Mouse (Mus musculus) CH12.LX (cell line): ENCODE measurements at regions not wholly inside any gene's neighbourhood (a gene's known extent, or its start where the extent isn't known, plus 50 kb on each side); places are given as distances from the start of the nearest gene placed in this dataset.
A peak's percentile ranks its signal among the peaks of the same experiment; 100 is the strongest.

ENCODE experiments used
- DNase-seq: peaks from one replicate; pipeline ENCODE4 v3.0.0-alpha.2; 2013; ENCODE audit errors: extremely low read depth
- H3K27ac ChIP-seq: 2 replicates; pipeline ENCODE4 v1.5.1; 2012; ENCODE audit warnings: low read depth, mild to moderate bottlenecking, control low read depth, moderate library complexity; ENCODE audit not compliant: insufficient read depth
- H3K27me3 ChIP-seq: replicated peaks from 2 replicates; pipeline ENCODE3; 2012; ENCODE audit warnings: inconsistent platforms
- H3K36me3 ChIP-seq, 2 experiments: replicated peaks in 1 of 2; 2 replicates each; pipeline versions ENCODE3 to v1.6.1; 2012; ENCODE audit warnings: inconsistent platforms in 1 of 2, low read length in 1 of 2, mild to moderate bottlenecking in 1 of 2, mixed read lengths in 1 of 2, moderate library complexity in 1 of 2; ENCODE audit not compliant: control insufficient read depth in 1 of 2, insufficient read depth in 1 of 2
- H3K4me1 ChIP-seq, 2 experiments: 2 replicates each; pipeline ENCODE4 v1.6.1; 2012; ENCODE audit warnings: inconsistent platforms in 1 of 2, moderate library complexity in 1 of 2; ENCODE audit not compliant: insufficient read depth in 2 of 2, control insufficient read depth in 1 of 2
- H3K4me2 ChIP-seq: 2 replicates; pipeline ENCODE4 v1.6.1; 2012; ENCODE audit warnings: low read depth, mild to moderate bottlenecking, control low read depth; ENCODE audit not compliant: poor library complexity, insufficient read depth, severe bottlenecking
- H3K4me3 ChIP-seq, 3 experiments: fragments of 150-350 bp in 1 of 3; sonication (generic) in 1 of 3; replicated peaks in 1 of 3; 2 replicates each; pipeline versions ENCODE3 to v1.5.1; 2011 to 2012; ENCODE audit warnings: low read depth in 2 of 3, low read length in 2 of 3, mild to moderate bottlenecking in 2 of 3, moderate library complexity in 2 of 3, control low read depth in 1 of 3, improper control_type of control experiment in 1 of 3, inconsistent platforms in 1 of 3, mixed read lengths in 1 of 3; ENCODE audit not compliant: poor library complexity in 1 of 3
- H3K79me2 ChIP-seq: replicated peaks from 2 replicates; pipeline ENCODE4 v1.6.1; 2012; ENCODE audit warnings: mild to moderate bottlenecking, moderate library complexity; ENCODE audit not compliant: control insufficient read depth, poor library complexity, insufficient read depth, severe bottlenecking; ENCODE audit errors: extremely low read depth
- H3K9ac ChIP-seq: 2 replicates; pipeline ENCODE4 v1.6.1; 2012; ENCODE audit warnings: low read depth, mild to moderate bottlenecking, control low read depth, moderate library complexity; ENCODE audit not compliant: insufficient read depth
- H3K9me3 ChIP-seq: replicated peaks from 2 replicates; pipeline ENCODE3; 2012; ENCODE audit warnings: low read length, inconsistent platforms, mixed read lengths
- BHLHE40 ChIP-seq: IDR thresholded peaks from 2 replicates; pipeline ENCODE4 v1.6.1; 2011; ENCODE audit warnings: mild to moderate bottlenecking, low read depth, low read length, improper control_type of control experiment
- CHD1 ChIP-seq: IDR thresholded peaks from 2 replicates; pipeline ENCODE4 v1.6.1; 2012; ENCODE audit warnings: low read depth, low read length, improper control_type of control experiment, inconsistent platforms
- CHD2 ChIP-seq: IDR thresholded peaks from 2 replicates; pipeline ENCODE4 v1.6.1; 2011; ENCODE audit warnings: low read length, improper control_type of control experiment
- EP300 ChIP-seq: IDR thresholded peaks from 2 replicates; pipeline ENCODE4 v1.6.1; 2011; ENCODE audit warnings: low read length, improper control_type of control experiment
- ETS1 ChIP-seq: conservative IDR thresholded peaks from 2 replicates; pipeline ENCODE4 v1.6.1; 2012; ENCODE audit warnings: low read depth, mild to moderate bottlenecking, inconsistent platforms, low read length, improper control_type of control experiment, moderate library complexity
- GABPA ChIP-seq: IDR thresholded peaks from 2 replicates; pipeline ENCODE4 v1.6.1; 2012; ENCODE audit warnings: low read depth, low read length, improper control_type of control experiment, inconsistent platforms; ENCODE audit not compliant: insufficient replicate concordance
- HCFC1 ChIP-seq: IDR thresholded peaks from 2 replicates; pipeline ENCODE4 v1.6.1; 2012; ENCODE audit warnings: low read depth, mild to moderate bottlenecking, inconsistent platforms, low read length, improper control_type of control experiment
- IRF4 ChIP-seq: IDR thresholded peaks from 2 replicates; pipeline ENCODE4 v1.6.1; 2014; ENCODE audit warnings: low read depth, mild to moderate bottlenecking, inconsistent platforms, low read length, improper control_type of control experiment
- MAFK ChIP-seq: IDR thresholded peaks from 2 replicates; pipeline ENCODE4 v1.6.1; 2011; ENCODE audit warnings: low read length, improper control_type of control experiment; ENCODE audit not compliant: insufficient replicate concordance
- MXI1 ChIP-seq: IDR thresholded peaks from 2 replicates; pipeline ENCODE4 v1.6.1; 2011; ENCODE audit warnings: mild to moderate bottlenecking, low read depth, low read length, improper control_type of control experiment
- MYC ChIP-seq: IDR thresholded peaks from 2 replicates; pipeline ENCODE4 v1.6.1; 2011; ENCODE audit warnings: low read depth, mild to moderate bottlenecking, improper control_type of control experiment, low read length
- NELFE ChIP-seq: IDR thresholded peaks from 2 replicates; pipeline ENCODE4 v1.6.1; 2011; ENCODE audit warnings: low read depth, low read length, improper control_type of control experiment
- NRF1 ChIP-seq: IDR thresholded peaks from 2 replicates; pipeline ENCODE4 v1.6.1; 2014; ENCODE audit warnings: low read depth, mild to moderate bottlenecking, inconsistent platforms, low read length, improper control_type of control experiment, moderate library complexity
- PAX5 ChIP-seq: IDR thresholded peaks from 2 replicates; pipeline ENCODE4 v1.6.1; 2012; ENCODE audit warnings: low read length, inconsistent platforms, mixed read lengths
- RAD21 ChIP-seq: IDR thresholded peaks from 2 replicates; pipeline ENCODE4 v1.6.1; 2011; ENCODE audit warnings: low read depth, mild to moderate bottlenecking, low read length, improper control_type of control experiment, moderate library complexity
- RCOR1 ChIP-seq: conservative IDR thresholded peaks from 2 replicates; pipeline ENCODE4 v1.6.1; 2012; ENCODE audit warnings: low read depth, mild to moderate bottlenecking, inconsistent platforms, low read length, improper control_type of control experiment
- TCF12 ChIP-seq: IDR thresholded peaks from 2 replicates; pipeline ENCODE4 v1.6.1; 2014; ENCODE audit warnings: low read depth, mild to moderate bottlenecking, inconsistent platforms, low read length, improper control_type of control experiment
- ZKSCAN1 ChIP-seq: IDR thresholded peaks from 2 replicates; pipeline ENCODE4 v1.6.1; 2012; ENCODE audit warnings: low read depth, inconsistent platforms, low read length, improper control_type of control experiment, borderline replicate concordance
- ZNF384 ChIP-seq: IDR thresholded peaks from 2 replicates; pipeline ENCODE4 v1.6.1; 2012; ENCODE audit warnings: low read depth, low read length, improper control_type of control experiment, inconsistent platforms
- dilution Hi-C: fragments of 300-500 bp; cut with MboI; formaldehyde crosslinking; loops from 2 replicates; pipeline ENCODE4 v1.14.3; 2020; ENCODE audit warnings: low sequenced_read_pairs; ENCODE audit not compliant: extremely low pct_unique_long_range_greater_than_20kb, extremely low pct_ligation_motif_present
- in situ Hi-C: fragments of 300-500 bp; cut with MboI; formaldehyde crosslinking; loops from 3 replicates; pipeline ENCODE4 v1.14.3; 2019; ENCODE audit warnings: low sequenced_read_pairs, low pct_ligation_motif_present, low pct_unique_long_range_greater_than_20kb, mixed read lengths

- Histone ChIP-seq H3K4me3 (no peak overlapping the region), H3K79me2 (no peaks in the 10 kb centered on the region), H3K9me3 (no peaks in the 10 kb centered on the region), H3K4me2 (no peak overlapping the region), H3K27me3 (no peaks in the 10 kb centered on the region), H3K36me3 (no peaks in the 10 kb centered on the region), H3K9ac (no peak overlapping the region), H3K4me1 (peaks cover 13 to 27% of the 10 kb centered on the region in 2 experiments; a peak in 3 of 4 replicates), H3K27ac (no peak overlapping the region)
- dilution Hi-C loops: no loop called here
- TF ChIP-seq ZKSCAN1 (no peak), ETS1 (peak; percentile 34; the same call in 1 of the 2 replicates), ZNF384 (no peak), EP300 (peak; percentile 68), RAD21 (no peak), GABPA (no peak), TCF12 (no peak), PAX5 (no peak), BHLHE40 (peak; percentile 34), MXI1 (no peak)
- peak; percentile 58 for DNase-seq
- in situ Hi-C loops: loop anchor here (10.0 kb wide), 1 partner anchor 623 kb away; no protein-coding TSS in a partner anchor
Measured at GRCm38 (mm10) chr12:15911254-15911991, 94.7 kb upstream of the Trib2 start.

GRCm38 (mm10) chr12:15897539-15897938, 80.8 kb upstream of the Trib2 start:
- H3K27me3 ChIP-seq: no peaks in the 10 kb centered on the region
- in situ Hi-C loops (no loop called here), dilution Hi-C loops (no loop called here)
- H3K36me3 ChIP-seq: no peaks in the 10 kb centered on the region
- no peak overlapping the region for H3K4me2 ChIP-seq
- no peak for DNase-seq
- peaks cover 0 to 8% of the 10 kb centered on the region in 2 experiments; a peak in 2 of 4 replicates for H3K4me1 ChIP-seq
- no peak overlapping the region for H3K9ac ChIP-seq
- no peak overlapping the region for H3K27ac ChIP-seq
- no peaks in the 10 kb centered on the region for H3K9me3 ChIP-seq
- TF ChIP-seq BHLHE40 (no peak), IRF4 (no peak), NELFE (no peak), MAFK (no peak), PAX5 (no peak), MYC (no peak), RCOR1 (no peak), CHD2 (no peak), CHD1 (no peak), NRF1 (no peak), HCFC1 (no peak)
- no peaks in the 10 kb centered on the region for H3K79me2 ChIP-seq
- no peak overlapping the region for H3K4me3 ChIP-seq
